Mouse (Mus musculus): ENCODE measurements around the gene Pld4.

DNA sequence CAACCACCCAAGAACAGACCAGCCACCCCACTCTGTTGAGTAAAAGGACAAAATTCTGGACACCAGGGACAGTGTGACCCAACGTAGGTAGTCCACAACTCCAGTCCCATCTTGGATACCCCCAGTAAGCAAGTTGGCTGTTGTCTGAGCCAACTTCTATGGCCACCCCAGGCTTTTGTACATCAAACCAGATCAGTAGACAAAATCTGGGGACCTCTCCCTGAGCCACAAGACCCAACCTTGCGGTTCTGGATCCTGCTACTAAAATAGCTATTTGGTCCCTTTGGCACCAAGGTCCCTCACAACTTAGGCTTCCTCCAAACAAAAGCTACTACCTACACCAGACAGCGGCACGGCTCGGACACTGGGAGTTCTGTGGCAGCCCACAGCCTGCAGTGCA lies 34.5 kb downstream of the Pld4 start:
- no peak for TF ChIP-seq POLR2A (IDR thresholded peaks at IDR 0.05; ENCODE audit: borderline replicate concordance, insufficient read depth, low read length)
- no peak for TF ChIP-seq CTCF (IDR thresholded peaks at IDR 0.05; ENCODE audit: borderline replicate concordance, insufficient read depth, low read depth, low read length)
